Mouse (Mus musculus) retina, adult 2 months (tissue): ENCODE data around the gene Ttc3.
A peak's percentile ranks its signal among the peaks of the same experiment; 100 is the strongest.
"Not testable (repeated sequence)": the region's sequence is repeated elsewhere in the genome, so short reads cannot be mapped to it uniquely, and the experiment has no call there.

ENCODE experiments used
- DNase-seq: peaks from one replicate; pipeline ENCODE4 v3.0.0-alpha.2; 2012; ENCODE audit warnings: low read depth, low spot score

Ttc3 gene

DNA sequence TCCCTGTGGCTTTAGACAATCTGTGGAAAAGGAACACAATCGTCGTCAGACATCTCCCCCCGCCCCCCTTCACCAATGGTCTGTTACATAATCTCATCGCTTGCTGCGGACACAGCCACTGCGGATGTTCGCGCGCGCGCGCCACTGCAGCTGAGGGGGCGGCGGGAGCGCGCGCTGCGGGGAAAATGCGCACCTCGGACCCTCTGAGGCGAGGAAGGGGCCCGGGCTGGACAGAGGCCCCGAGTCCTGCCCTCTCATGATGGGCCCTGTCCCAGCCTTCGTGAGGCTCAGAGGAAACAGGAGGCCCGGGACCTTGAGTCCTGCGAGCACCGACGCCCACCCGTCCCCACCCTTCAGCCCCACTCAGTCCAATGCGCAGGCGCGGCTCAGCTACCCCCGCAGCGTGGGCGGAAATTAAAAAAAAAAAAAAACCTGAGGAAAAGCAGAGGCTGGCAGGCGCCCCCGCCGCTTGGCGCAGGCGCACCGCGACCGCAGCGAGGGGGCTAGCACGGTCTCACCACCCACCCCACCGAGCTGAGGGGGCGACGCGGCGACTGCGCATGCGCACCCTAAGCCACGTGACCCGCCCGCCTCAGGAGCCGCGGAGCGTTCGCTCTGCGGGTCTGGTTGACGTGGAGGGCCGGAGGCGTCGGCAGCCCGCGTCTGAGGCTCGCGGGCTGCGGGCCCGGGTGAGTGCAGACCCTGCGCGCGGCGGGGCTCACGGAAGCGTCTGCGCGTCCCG is at the start of gene Ttc3:
Ttc3 (plus strand) TSS at position 446 of the 742 bp plus-strand sequence.
- peak; percentile 81 for DNase-seq

- no peak for DNase-seq
These were observed 46.7 kb upstream of the Ttc3 start for GRCm38 (mm10) chr16:94323681-94324080.

GRCm38 (mm10) chr16:94326008-94326407 is 44.4 kb upstream of the Ttc3 start:
- DNase-seq, result no peak

GRCm38 (mm10) chr16:94327781-94328711 is 42.4 kb upstream of the Ttc3 start, which contains the start of gene Ripply3:
Ripply3 (plus strand) TSS chr16:94328420.
- no peak for DNase-seq

DNA sequence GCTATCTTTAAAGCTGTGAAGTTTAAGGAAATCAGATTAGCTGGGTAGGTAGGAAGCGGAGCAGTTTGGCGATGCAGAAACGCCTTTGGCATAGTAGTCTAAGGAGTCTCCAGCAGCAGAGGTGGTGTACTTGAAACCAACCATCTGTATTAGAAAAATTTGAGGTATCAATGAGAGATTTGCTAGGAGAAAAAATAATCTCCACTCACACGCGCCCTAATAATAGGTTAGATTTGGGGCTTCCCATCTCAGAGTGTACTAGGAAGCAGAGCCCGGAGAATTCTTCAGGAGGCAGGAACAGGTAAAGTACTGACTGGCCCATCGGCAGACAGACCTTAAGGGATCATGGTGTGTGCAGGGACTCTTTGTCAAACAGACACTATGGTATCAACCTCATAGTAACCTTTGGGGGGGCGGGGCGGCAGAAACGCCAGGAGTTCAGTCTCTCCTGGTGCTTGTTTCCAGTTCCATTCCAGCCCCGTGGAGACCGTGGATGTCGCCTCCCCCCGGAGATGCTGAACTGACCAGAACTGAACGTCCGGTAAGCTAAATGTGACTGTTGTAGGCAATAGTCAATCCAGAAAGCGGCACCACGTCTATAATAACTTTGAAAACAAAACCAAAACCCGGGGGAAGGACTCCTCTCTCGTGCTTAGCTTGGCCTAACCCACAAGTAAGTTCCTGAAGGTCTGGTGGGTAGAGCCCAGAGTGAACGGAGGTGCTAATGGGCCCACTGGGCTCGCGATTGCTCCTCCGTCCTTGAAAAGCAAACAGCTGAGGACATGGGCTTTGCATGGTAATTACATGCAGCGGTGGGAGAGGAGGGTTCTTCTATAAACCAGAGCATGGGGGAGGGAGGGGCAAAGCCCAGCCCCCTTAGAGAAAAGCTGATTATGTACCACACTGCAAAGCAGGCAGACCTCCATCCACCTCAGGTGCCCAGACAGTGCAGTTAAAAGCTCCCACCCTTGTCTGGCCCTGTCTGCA is 41.2 kb upstream of the Ttc3 start:
- DNase-seq, result no peak

DNA sequence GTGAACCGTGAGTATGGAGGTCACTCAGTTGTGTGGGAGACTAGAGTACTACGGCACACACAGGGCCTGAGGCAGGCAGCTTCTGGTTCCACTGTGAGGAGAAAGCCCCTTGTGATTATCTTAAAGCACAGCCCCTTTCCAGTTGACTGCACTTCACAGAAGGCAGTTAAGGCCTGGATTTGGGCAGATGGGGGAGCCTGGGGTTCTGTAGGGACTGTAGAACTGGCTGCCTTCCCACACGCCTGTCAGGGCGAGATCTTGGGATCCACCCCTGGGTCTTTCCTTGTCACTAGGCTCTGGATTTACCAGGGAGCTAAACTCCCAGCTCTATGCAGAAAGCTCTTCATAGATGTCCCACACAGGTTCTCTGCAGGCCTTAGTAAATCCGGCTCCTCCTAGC is 40.0 kb upstream of the Ttc3 start:
- DNase-seq, result no peak

DNA sequence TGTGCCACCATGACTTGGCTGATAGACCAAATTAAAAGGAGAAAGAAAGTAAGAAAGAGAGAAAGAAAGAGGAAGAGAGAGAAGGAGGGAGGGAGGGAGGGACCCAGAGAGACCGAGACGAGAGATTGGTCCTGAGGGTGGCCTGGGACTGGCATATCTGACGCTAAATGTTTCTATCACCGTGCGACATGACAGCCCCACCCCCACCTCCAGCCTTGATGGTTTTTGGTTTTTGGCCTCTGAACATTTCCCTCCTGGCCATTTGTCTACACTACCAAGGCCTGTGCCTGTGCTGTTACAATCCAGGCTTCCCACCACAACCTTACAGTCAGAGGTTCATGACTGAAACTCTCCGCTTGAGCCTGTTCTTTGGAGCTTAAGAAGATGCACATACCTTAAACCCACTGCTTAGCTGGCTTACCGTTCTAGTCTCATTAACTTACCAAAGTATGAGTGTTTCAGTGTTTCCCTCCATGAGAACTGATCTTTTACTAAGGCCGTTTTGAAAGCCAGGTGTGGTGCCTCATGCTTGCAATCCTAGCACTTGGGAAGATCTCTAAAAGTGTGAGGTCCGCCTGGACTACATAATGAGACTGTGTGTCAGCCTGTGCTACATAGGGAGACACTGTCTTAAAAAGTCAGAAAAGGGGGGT is 39.1 kb upstream of the Ttc3 start:
- DNase-seq, result no peak

GRCm38 (mm10) chr16:94331886-94332252 is 38.5 kb upstream of the Ttc3 start:
- no peak for DNase-seq

- DNase-seq, result no peak
These were observed 34.8 kb upstream of the Ttc3 start for GRCm38 (mm10) chr16:94335656-94336055.

GRCm38 (mm10) chr16:94339164-94340160 is 31.0 kb upstream of the Ttc3 start:
- not testable (repeated sequence) for DNase-seq

DNA sequence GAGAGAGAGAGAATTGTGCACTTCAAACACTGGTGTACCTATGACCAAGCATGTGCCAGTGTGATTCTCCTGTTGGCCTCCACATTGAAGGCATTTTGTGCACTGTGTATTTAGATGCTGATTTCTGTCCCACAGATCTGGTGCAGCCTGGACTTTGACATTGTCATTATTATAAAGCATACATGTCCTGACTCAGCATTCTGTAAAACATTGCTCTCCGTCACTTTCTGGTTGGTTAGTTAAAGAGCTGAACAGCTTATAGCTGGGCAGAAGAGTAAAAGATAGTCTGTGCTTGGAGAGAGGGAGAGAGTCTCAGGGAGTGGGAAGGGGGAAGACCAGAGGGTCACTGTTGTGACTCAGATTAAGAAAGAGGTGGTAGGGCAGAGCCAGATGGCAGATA is 24.7 kb upstream of the Ttc3 start:
- DNase-seq, result no peak

DNA sequence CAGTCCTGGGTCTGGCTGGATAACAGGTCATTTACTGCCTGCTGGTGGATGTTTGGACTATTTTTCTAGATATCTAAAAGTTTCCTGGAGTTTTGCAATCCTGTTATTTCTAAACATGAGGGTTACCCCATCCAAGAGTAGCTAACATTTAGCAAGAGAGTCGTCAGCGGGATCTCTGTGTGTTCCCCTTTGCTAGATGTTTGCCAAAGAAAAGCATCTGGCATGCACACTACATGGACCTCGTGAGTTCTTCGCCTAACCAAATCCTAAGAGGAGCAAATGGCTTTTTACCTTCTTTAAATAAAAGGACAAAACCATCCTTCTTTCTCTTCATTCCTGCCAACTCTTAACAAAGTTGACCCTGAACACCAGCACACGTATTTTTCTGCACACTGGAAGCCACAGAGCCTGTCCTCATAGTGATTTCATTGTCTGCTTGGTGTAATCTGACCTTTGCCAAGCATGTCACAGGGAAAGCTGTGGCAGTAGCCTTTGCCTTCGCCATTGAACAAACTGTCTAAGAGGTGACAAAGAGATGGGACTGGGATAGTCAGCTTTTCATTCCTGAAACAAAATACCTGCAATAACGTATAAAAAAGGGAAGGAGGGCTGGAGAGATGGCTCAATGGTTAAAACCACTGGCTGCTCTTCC is 23.2 kb upstream of the Ttc3 start:
- DNase-seq, result no peak

DNA sequence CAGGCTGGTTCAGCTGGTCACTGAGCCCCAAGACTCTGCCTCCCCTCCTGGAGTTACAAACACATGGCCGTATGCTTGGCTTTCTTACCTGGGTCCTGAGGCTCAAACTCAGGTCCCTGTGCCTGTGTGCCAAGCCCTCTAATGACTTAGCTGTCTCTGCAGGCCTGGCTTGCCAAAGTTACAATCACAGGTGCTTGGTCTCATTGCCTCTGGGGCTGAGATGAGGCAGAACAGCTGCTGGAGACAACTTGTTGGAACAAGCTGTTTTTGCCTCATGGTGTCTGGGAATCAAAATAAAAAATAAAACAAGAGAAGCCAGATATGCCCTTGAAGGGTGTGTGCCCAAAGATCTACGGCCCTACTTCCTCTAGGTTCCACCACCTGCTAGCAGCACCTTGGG is 21.6 kb upstream of the Ttc3 start:
- DNase-seq, result no peak

GRCm38 (mm10) chr16:94349588-94350286 is 20.7 kb upstream of the Ttc3 start:
- no peak for DNase-seq

DNA sequence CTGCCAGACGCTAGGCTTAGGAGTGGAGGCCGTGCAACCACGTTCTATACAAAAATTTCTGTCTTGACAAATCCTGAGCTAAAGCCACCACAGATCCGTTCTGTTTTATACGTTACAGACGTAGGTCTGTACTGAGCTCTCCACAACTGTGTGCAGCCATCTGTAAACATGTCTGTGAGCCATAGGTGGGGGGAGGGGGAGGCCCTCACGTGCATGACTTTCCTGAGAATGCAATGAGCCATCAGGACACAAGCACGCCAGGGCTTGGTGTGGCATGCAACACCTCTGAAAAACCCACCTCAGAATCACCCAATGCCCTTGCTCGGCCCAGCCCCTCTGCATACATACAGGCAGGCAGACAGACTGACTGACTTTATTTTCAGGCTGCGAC is 20.1 kb upstream of the Ttc3 start:
- DNase-seq, result no peak

DNA sequence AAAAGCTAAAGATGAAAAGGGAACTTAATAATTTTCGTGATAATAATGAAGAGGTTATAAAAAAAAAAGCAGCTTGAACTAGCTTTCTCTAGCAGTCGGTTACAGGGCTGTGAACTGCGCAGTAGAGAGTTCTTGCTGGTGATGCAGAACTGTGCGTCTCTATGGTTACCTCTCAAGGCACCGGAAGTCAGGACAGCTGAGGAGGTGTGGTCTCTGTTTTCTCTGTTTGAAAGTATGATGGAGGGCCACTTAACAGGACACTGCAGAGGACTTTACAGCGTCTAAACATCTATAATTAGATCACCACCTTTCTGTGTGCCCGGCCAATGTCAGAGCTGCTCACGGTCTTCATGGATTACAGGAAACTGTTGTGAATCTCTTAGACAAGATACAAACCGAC is 16.0 kb upstream of the Ttc3 start:
- no peak for DNase-seq

DNA sequence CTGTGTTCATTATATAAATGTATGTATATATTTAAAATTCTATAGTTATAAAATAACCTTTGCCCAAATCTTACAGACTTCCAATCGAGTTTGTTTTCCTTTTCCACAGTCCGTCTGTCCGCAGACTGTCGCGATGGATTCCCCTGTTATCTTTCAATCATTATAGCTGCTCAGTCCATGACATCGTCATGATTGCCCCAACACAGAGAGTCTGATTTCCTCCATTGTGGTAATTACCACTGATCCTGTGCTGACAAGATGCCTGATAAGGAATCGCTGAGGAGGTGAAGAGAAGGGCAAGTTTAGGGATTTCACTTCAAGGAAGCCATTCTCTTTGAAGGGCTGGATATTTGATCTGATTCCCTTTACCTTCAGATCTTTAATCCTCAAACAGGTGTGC is 14.4 kb upstream of the Ttc3 start:
- DNase-seq, result no peak

GRCm38 (mm10) chr16:94356776-94357494 is 13.5 kb upstream of the Ttc3 start:
- no peak for DNase-seq
